Mouse (Mus musculus): ENCODE results near the gene Vps54.
A peak's percentile ranks its signal among the peaks of the same experiment; 100 is the strongest.

The Vps54 gene

DNA sequence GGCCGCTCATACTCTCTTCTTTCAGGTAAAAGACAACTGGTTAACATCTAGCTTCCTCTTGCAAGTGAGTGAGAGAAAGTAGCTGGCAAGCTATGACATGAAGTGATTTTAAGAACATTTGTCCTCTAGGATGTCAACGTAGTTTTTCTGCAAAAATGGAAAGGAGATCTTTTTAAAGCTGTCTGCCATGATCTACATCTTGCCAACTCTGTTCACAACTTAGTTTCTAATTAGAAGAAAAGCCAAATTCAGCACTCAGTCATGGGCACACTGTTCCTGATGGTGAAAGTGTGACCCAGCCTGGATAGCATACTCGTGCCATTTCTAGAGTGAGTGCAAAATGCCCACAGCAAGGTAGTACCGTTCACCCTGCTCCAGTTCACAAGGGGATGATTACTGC lies 100.0 kb downstream of the Vps54 start:
- no peak for DNase-seq (ENCODE audit: low read depth)

- no peak for DNase-seq (ENCODE audit: low read depth)
These were observed 104.4 kb downstream of the Vps54 start for GRCm38 (mm10) chr11:21343490-21343889.

- no peak for DNase-seq (ENCODE audit: low read depth)
These were observed 106.9 kb downstream of the Vps54 start for GRCm38 (mm10) chr11:21346020-21346419.

DNA sequence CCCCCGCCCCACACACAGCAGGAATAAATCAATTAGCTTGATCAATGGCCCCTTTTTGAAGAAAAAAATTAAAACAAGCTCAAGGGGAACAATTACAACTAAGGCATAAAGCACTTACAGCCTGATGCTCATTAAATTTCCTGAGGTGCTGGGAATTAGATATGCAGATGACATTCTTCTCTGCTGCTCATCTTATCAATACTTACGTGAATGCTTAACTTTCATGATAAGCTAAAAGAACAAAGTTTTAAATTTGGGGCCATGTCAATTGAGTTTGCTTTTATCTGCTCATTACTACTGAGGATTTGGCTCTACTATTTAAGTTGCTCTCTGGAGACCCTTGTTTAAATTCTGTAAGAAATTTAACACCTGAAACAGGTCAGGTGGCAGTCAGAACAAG lies 109.8 kb downstream of the Vps54 start:
- no peak for DNase-seq (ENCODE audit: low read depth)

DNA sequence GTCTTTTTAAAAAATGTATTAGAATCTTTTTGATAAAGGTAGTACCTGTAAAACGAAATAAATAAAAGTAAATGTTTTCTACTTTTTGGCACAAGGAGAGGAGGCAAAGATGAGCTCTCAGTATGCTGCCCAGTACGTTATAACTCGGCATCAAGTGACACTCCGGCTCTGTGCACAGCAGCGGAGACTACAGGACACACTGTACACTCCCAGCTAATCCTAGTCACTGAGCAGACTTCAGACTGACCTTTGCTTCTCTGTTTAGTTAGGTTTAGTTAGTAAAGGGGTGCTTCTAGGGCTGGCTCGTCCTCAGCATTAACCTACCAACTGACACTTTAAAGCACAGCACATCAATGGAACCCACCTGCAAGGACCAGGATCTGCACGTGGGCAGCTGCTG lies 112.2 kb downstream of the Vps54 start:
- DNase-seq (ENCODE audit: low read depth) = no peak

- DNase-seq (ENCODE audit: low read depth) = no peak
These were observed 124.3 kb downstream of the Vps54 start for GRCm38 (mm10) chr11:21363144-21363940.

GRCm38 (mm10) chr11:21368466-21368865 lies 129.4 kb downstream of the Vps54 start:
- no peak for DNase-seq (ENCODE audit: low read depth)

DNA sequence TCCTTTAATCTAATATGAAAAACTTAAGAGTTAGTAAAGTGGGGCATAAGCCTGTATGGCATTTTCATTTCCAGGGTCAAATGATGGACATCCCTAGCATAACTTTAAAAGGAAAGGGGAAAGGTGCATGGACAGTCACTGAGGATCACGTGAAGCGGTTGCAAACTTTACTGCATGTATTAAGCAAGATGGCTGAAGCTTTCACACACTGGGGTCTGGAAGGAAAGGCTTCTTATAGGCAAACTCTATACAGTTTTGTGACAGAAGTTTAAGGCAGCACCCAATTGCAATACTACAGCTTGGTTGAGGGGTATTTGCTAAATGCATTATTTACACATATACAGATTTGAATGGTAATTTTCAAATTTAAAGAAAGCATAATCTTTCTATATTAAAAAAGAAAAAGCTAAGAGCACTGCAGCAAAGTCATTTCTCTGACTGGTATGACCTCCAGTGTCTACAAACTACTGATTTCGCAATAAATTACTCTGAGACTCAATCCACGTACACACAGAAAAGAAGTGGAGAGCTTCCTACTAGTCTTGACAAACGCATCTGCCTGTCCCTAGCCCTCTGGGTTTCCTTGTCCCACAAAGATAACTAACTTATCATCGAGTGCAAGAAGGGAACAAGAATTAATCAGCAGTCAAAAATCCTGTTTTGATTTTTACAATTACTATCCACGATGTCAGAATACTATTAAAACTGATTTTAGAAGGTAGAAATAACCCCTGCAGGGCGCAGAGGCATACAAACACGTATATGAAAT lies 130.4 kb downstream of the Vps54 start:
- DNase-seq (ENCODE audit: low read depth) = peak; percentile 12

DNA sequence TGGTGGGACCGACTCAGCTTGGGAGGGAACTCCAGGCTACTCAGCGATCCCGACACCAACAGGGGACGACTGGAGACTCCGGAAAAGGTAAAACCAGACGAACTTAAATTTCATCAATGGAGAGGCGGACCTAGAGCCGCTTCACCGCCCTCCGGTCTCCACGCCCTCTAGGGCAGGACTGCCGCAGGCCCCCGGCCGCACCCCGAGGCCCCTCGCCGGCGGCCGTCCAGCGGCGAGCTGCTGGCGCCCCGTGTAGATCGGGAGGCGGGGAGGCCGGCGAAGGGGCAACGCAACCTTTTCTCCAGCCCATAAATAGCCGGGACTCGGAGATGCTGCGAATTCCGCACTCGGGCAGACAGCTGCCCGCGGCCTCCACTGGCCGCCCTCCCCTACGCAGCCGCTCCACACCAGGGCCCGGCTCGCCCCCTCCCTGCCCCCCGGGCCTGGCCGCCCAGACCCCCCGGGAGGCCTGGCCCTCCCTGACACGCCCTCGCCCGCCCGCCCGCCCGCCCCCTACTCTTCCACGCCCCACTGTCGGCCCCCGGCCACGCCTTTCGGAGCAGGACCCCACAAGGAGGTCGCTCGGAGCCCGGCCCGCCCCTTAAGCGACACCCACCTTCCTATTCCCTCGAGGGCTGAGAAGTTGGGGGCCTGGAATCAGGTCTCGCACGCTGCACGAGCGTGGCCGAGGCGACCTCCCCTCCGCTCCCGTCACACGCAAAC lies 131.5 kb downstream of the Vps54 start:
- peak; percentile 80 for DNase-seq (ENCODE audit: low read depth)

Data from induced T-regulatory cell, adult 2 months (primary cell).